Mouse (Mus musculus) embryonic fibroblast, embryonic 13.5 days (primary cell): ENCODE results near the gene Rrp8. TPM values are rescaled to one million over a fixed set of nuclear protein-coding genes. Genes with fewer than 3 reads are reported as not detected.

Experiments used
- H3K27ac ChIP-seq: 2 replicates; pipeline ENCODE4 v1.5.1; 2012; ENCODE audit warnings: low read length, control low read depth, inconsistent platforms; ENCODE audit not compliant: insufficient read depth
- H3K4me1 ChIP-seq: 2 replicates; pipeline ENCODE4 v1.6.1; 2011; ENCODE audit warnings: low read length; ENCODE audit not compliant: control insufficient read depth, insufficient read depth
- H3K4me3 ChIP-seq: 2 replicates; pipeline ENCODE4 v1.5.1; 2011; ENCODE audit warnings: mild to moderate bottlenecking, control low read depth, low read length; ENCODE audit not compliant: insufficient read depth
- CTCF ChIP-seq: IDR thresholded peaks from 2 replicates; pipeline ENCODE4 v1.5.1; 2011; ENCODE audit warnings: mild to moderate bottlenecking, control low read depth, low read length, moderate library complexity, borderline replicate concordance; ENCODE audit not compliant: insufficient read depth
- POLR2A ChIP-seq: IDR thresholded peaks from 2 replicates; pipeline ENCODE4 v1.6.1; 2011; ENCODE audit warnings: low read depth, mild to moderate bottlenecking, control low read depth, low read length, moderate library complexity
- polyA plus RNA-seq: library from polyadenylated mRNA; stranded (reverse); fragments of >200 nt; gene quantifications from 2 replicates; pipeline ENCODE4 v1.2.4, GENCODE M21; 2011; ENCODE audit warnings: low read depth; ENCODE audit not compliant: missing spikeins, insufficient read length

Gene Rrp8
- polyA plus RNA-seq = 46.0 and 47.7 TPM in 2 replicates

DNA sequence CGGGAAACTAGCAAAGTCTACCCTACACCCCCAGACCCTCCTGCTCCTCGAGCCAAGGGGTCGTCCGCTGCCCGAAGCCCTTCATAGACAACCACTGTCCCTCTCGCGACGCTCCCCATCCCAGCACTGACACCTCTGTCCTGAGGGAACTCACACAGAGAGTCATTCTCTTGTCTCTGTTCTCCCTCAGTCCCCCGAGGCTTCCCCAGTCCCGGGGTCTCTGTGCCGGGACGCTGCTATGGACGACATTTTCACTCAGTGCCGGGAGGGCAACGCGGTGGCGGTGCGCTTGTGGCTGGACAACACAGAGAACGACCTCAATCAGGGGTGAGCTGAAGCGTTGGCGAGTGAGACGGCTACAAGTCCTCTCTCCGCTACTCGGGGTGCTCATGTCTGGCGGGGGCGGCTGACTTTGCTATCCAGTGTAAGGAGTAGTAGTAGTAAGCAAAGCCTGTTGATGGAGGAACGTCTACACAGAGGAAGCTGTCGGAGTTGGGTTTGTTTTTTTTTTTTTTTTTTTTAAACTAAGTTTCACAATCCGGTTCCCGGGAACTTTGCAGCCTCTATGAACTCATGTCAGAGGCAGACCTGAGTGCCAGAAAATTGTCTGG lies at the start of gene Rrp8:
Gene Rrp8 (minus strand): TSS at position 475 of the 611 bp plus-strand sequence.
- TF ChIP-seq POLR2A (peak; percentile 33; the same call in 1 of the 2 replicates), CTCF (no peak)
- Histone ChIP-seq H3K4me3 (peak within 1 kb of the TSS; percentile 99), H3K4me1 (peaks cover 9% of the 10 kb centered on the region), H3K27ac (peak within 1 kb of the TSS; percentile 99)

DNA sequence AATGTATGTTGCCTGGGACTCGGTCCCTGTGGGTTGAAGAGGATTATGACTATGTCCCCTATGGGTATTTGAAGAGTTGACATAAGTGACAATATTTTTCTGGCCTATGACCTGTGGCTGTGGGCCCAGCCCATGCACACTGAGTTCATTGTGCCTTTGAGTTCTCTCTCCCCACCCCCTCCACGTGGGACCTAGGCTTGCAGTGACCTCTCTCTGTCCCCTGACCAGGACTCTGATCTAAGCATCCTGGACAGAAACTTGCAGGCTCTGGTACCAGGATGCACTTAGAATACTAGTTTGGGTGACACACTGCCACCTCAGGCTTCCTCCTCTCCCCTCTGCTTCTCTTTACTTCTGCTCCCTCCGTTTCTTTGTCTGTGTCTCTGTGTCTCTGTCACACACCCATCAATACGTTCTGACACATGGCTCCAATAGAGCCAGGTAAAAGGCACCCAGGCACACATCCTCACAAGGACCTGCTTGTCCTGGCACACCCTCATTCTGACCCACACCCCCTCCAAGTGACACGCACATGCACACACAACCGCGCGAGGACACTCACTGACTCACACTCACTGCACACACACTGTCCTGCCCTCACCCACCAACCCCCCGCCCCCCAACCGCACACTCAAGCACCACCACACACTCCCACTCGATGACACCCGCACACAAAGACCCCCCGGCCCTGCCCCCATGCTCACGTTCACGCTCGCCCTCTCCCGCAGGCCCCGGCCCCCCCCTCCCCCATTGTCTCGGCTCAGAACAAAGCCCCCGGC lies 49.5 kb upstream of the Rrp8 start:
- Histone ChIP-seq H3K27ac (no peak overlapping the region), H3K4me1 (peaks cover 19% of the 10 kb centered on the region), H3K4me3 (peak overlapping the region; percentile 49)
- TF ChIP-seq POLR2A (0 out of 2 replicates have a peak, but pooled peaks have one; percentile 21), CTCF (no peak)

GRCm38 (mm10) chr7:105784556-105784955 lies 47.4 kb upstream of the Rrp8 start:
- Histone ChIP-seq H3K4me3 (no peak overlapping the region), H3K27ac (no peak overlapping the region), H3K4me1 (peaks cover 19% of the 10 kb centered on the region)
- no peak for TF ChIP-seq CTCF
- TF ChIP-seq POLR2A = no peak

GRCm38 (mm10) chr7:105783861-105784260 lies 46.7 kb upstream of the Rrp8 start:
- Histone ChIP-seq H3K27ac (peak overlapping the region; percentile 39), H3K4me3 (no peak overlapping the region), H3K4me1 (peaks cover 24% of the 10 kb centered on the region)
- TF ChIP-seq POLR2A = no peak
- no peak for TF ChIP-seq CTCF

DNA sequence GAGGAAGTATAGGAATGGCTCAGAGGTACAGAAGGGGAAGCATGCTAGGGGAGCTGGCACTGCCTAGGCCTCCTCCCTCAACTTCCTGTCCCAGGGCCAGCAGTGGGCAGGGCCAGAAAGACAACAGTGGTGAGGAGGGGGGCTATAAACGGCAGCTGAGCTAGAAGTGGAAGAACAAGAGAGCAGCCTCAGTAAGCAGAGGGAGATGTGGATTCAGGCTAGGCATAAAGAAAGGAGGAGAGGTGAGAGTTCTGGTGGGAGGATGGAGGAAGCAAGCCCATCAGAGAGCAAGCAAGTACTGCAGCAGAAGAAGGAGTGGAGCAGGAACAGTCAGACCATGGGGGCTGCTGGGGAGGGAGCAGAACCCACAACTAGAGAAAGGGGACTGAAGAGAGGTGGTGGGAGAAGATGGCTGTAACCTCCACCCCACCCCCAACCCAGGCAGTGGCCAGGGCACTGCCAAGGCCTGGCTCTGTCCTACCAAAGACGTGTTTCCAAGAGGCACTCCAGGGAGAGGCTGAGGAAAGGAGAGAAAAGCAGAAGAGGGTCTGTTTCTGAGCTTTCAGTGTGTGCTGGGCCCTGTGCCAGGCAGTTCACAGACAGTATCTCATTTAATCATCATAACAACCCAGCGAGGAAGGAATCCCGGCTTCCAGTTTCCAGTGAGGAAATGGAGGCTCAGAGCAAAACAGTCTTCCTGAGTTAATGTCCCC lies 41.5 kb upstream of the Rrp8 start:
- Histone ChIP-seq H3K4me3 (no peak overlapping the region), H3K27ac (peak overlapping the region; percentile 79), H3K4me1 (peaks cover 18% of the 10 kb centered on the region)
- TF ChIP-seq POLR2A (peak; percentile 34; the same call in 1 of the 2 replicates), CTCF (no peak)

GRCm38 (mm10) chr7:105777797-105778552 lies 40.8 kb upstream of the Rrp8 start:
- H3K4me3 ChIP-seq = no peak overlapping the region
- TF ChIP-seq POLR2A (peak; percentile 60), CTCF (no peak)
- H3K27ac ChIP-seq = peak overlapping the region; percentile 79
- peaks cover 16% of the 10 kb centered on the region for H3K4me1 ChIP-seq

GRCm38 (mm10) chr7:105777316-105777715 lies 40.1 kb upstream of the Rrp8 start:
- Histone ChIP-seq H3K4me3 (no peak overlapping the region), H3K27ac (peak overlapping the region; percentile 79), H3K4me1 (peaks cover 13% of the 10 kb centered on the region)
- TF ChIP-seq POLR2A (no peak), CTCF (no peak)

DNA sequence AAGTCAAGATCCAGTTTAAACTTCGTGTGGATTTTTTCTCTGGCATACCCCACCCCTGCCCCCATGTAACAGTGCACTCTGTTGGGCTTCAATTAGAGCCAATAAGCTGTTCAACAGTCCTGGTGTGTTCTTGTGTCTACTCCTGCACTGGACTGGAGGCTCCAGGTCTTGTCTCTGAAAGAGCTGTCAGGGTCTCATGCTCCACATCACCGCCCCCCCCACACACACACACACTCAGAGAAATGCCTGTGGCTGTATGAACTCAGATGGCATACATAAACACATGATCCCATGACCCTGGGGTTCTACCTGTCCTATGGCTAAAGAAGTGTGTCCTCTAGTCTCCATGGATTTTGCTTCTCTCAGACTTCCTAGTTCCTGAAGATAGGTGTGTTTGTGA lies 38.8 kb upstream of the Rrp8 start:
- Histone ChIP-seq H3K27ac (no peak overlapping the region), H3K4me3 (no peak overlapping the region), H3K4me1 (peaks cover 13% of the 10 kb centered on the region)
- no peak for TF ChIP-seq CTCF
- no peak for TF ChIP-seq POLR2A

GRCm38 (mm10) chr7:105774661-105775060 lies 37.5 kb upstream of the Rrp8 start:
- Histone ChIP-seq H3K27ac (no peak overlapping the region), H3K4me1 (peaks cover 13% of the 10 kb centered on the region), H3K4me3 (no peak overlapping the region)

More at GRCm38 (mm10) chr7:105774661-105775060, 37.5 kb upstream of the Rrp8 start:
- no peak for TF ChIP-seq CTCF
- TF ChIP-seq POLR2A = no peak
